Mouse (Mus musculus) lung, postnatal 25 days (tissue): ENCODE results near the gene Rapgef1.

ENCODE experiments used
- DNase-seq: peaks from one replicate; pipeline ENCODE4 v3.0.0; 2022; ENCODE audit warnings: low spot score

Gene Rapgef1

GRCm38 (mm10) chr2:29645071-29645628 lies 25.6 kb downstream of the Rapgef1 start:
- no peak for DNase-seq

GRCm38 (mm10) chr2:29646613-29647012 lies 27.1 kb downstream of the Rapgef1 start:
- no peak for DNase-seq

GRCm38 (mm10) chr2:29647162-29647561 lies 27.6 kb downstream of the Rapgef1 start:
- DNase-seq = no peak

GRCm38 (mm10) chr2:29647808-29648207 lies 28.3 kb downstream of the Rapgef1 start:
- DNase-seq = no peak

GRCm38 (mm10) chr2:29648956-29649794 lies 29.7 kb downstream of the Rapgef1 start:
- peak; percentile 79 for DNase-seq

- peak; percentile 84 for DNase-seq
Measured at GRCm38 (mm10) chr2:29649795-29650457, 30.4 kb downstream of the Rapgef1 start.

GRCm38 (mm10) chr2:29651876-29652275 lies 32.4 kb downstream of the Rapgef1 start:
- DNase-seq = no peak

GRCm38 (mm10) chr2:29655433-29655832 lies 35.9 kb downstream of the Rapgef1 start:
- no peak for DNase-seq

- no peak for DNase-seq
Measured at GRCm38 (mm10) chr2:29656095-29656494, 36.6 kb downstream of the Rapgef1 start.

GRCm38 (mm10) chr2:29657089-29657488 lies 37.6 kb downstream of the Rapgef1 start:
- no peak for DNase-seq

- DNase-seq = peak; percentile 55
Measured at GRCm38 (mm10) chr2:29661751-29662191, 42.3 kb downstream of the Rapgef1 start.

- no peak for DNase-seq
Measured at GRCm38 (mm10) chr2:29663260-29663877, 43.8 kb downstream of the Rapgef1 start.

GRCm38 (mm10) chr2:29665421-29665820 lies 45.9 kb downstream of the Rapgef1 start:
- no peak for DNase-seq

- DNase-seq = peak; percentile 76
Measured at GRCm38 (mm10) chr2:29666589-29666988, 47.1 kb downstream of the Rapgef1 start.

- no peak for DNase-seq
Measured at GRCm38 (mm10) chr2:29667109-29667508, 47.6 kb downstream of the Rapgef1 start.

- no peak for DNase-seq
Measured at GRCm38 (mm10) chr2:29668011-29668691, 48.6 kb downstream of the Rapgef1 start.

GRCm38 (mm10) chr2:29668963-29669362 lies 49.4 kb downstream of the Rapgef1 start:
- no peak for DNase-seq

GRCm38 (mm10) chr2:29669711-29670110 lies 50.2 kb downstream of the Rapgef1 start:
- DNase-seq = peak; percentile 42

GRCm38 (mm10) chr2:29670231-29670991 lies 50.9 kb downstream of the Rapgef1 start:
- DNase-seq = peak; percentile 82

GRCm38 (mm10) chr2:29671374-29671773 lies 51.9 kb downstream of the Rapgef1 start:
- no peak for DNase-seq

- no peak for DNase-seq
Measured at GRCm38 (mm10) chr2:29671856-29672255, 52.3 kb downstream of the Rapgef1 start.
